Mouse (Mus musculus): ENCODE results near the gene Stra6. TPM values are rescaled to one million over a fixed set of nuclear protein-coding genes. Genes with fewer than 3 reads are reported as not detected.

Gene Stra6
- total and polyA plus RNA-seq, 2 experiments from 2014 or later = 8.8 to 20.8 TPM

GRCm38 (mm10) chr9:58036961-58037360 is 26.6 kb upstream of the Stra6 start:
- Histone ChIP-seq H3K36me3 (ENCODE audit: insufficient read depth, low read length) (no peaks in the 10 kb centered on the region), H3K4me1 (ENCODE audit: insufficient read depth, low read length) (peaks cover 11% of the 10 kb centered on the region), H3K4me2 (ENCODE audit: low read depth, low read length, poor library complexity, severe bottlenecking) (no peak overlapping the region), H3K4me3 (ENCODE audit: low read depth, low read length) (no peak overlapping the region), H3K27me3 (ENCODE audit: insufficient read depth, low read length) (no peaks in the 10 kb centered on the region), H3K9ac (replicated peaks; ENCODE audit: low read length, poor library complexity, severe bottlenecking) (no peak overlapping the region), H3K27ac (ENCODE audit: low read depth, low read length) (no peak overlapping the region), H3K9me3 (ENCODE audit: low read length) (no peaks in the 10 kb centered on the region)
- DNase-seq (ENCODE audit: low spot score) (no peak), ATAC-seq (ENCODE audit: low FRiP score) (no peak)
- TF ChIP-seq CTCF (IDR thresholded peaks at IDR 0.05) = no peak
- 71% methylated on average over 4 of the region's 4 CpGs for WGBS

GRCm38 (mm10) chr9:58038500-58039168 is 25.0 kb upstream of the Stra6 start:
- no peak overlapping the region for H3K27ac ChIP-seq (ENCODE audit: low read depth, low read length)
- DNase-seq (ENCODE audit: low spot score) = peak; percentile 91
- 18% methylated on average over 19 of the region's 19 CpGs for WGBS
- H3K9ac ChIP-seq (replicated peaks; ENCODE audit: low read length, poor library complexity, severe bottlenecking) = no peak overlapping the region
- no peak overlapping the region for H3K4me2 ChIP-seq (ENCODE audit: low read depth, low read length, poor library complexity, severe bottlenecking)
- H3K4me3 ChIP-seq (ENCODE audit: low read depth, low read length) = no peak overlapping the region
- peak; percentile 80; the same call in 1 of the 2 replicates for ATAC-seq (ENCODE audit: low FRiP score)
- H3K27me3 ChIP-seq (ENCODE audit: insufficient read depth, low read length) = no peaks in the 10 kb centered on the region
- H3K4me1 ChIP-seq (ENCODE audit: insufficient read depth, low read length) = peaks cover 11% of the 10 kb centered on the region
- no peaks in the 10 kb centered on the region for H3K36me3 ChIP-seq (ENCODE audit: insufficient read depth, low read length)
- peak; percentile 97 for TF ChIP-seq CTCF (IDR thresholded peaks at IDR 0.05)
- H3K9me3 ChIP-seq (ENCODE audit: low read length) = no peaks in the 10 kb centered on the region

- peaks cover 21% of the 10 kb centered on the region for H3K4me1 ChIP-seq (ENCODE audit: insufficient read depth, low read length)
- no peak for DNase-seq (ENCODE audit: low spot score)
- H3K9me3 ChIP-seq (ENCODE audit: low read length) = no peaks in the 10 kb centered on the region
- no peak overlapping the region for H3K27ac ChIP-seq (ENCODE audit: low read depth, low read length)
- no peak overlapping the region for H3K4me3 ChIP-seq (ENCODE audit: low read depth, low read length)
- no peak overlapping the region for H3K4me2 ChIP-seq (ENCODE audit: low read depth, low read length, poor library complexity, severe bottlenecking)
- H3K9ac ChIP-seq (replicated peaks; ENCODE audit: low read length, poor library complexity, severe bottlenecking) = 0 out of 2 replicates have a peak overlapping the region, but pooled peaks have one; percentile 29
- H3K27me3 ChIP-seq (ENCODE audit: insufficient read depth, low read length) = no peaks in the 10 kb centered on the region
- no peak for TF ChIP-seq CTCF (IDR thresholded peaks at IDR 0.05)
- H3K36me3 ChIP-seq (ENCODE audit: insufficient read depth, low read length) = no peaks in the 10 kb centered on the region
- 32% methylated on average over 4 of the region's 4 CpGs for WGBS
- no peak for ATAC-seq (ENCODE audit: low FRiP score)
These were observed 22.6 kb upstream of the Stra6 start for GRCm38 (mm10) chr9:58040977-58041376.

GRCm38 (mm10) chr9:58042391-58042790 is 21.2 kb upstream of the Stra6 start:
- H3K4me2 ChIP-seq (ENCODE audit: low read depth, low read length, poor library complexity, severe bottlenecking) = no peak overlapping the region
- no peaks in the 10 kb centered on the region for H3K36me3 ChIP-seq (ENCODE audit: insufficient read depth, low read length)
- H3K4me3 ChIP-seq (ENCODE audit: low read depth, low read length) = no peak overlapping the region
- H3K9me3 ChIP-seq (ENCODE audit: low read length) = no peaks in the 10 kb centered on the region
- WGBS = 24% methylated on average over 10 of the region's 10 CpGs
- no peak for ATAC-seq (ENCODE audit: low FRiP score)
- H3K27ac ChIP-seq (ENCODE audit: low read depth, low read length) = no peak overlapping the region
- DNase-seq (ENCODE audit: low spot score) = no peak
- no peak for TF ChIP-seq CTCF (IDR thresholded peaks at IDR 0.05)
- H3K27me3 ChIP-seq (ENCODE audit: insufficient read depth, low read length) = no peaks in the 10 kb centered on the region
- H3K9ac ChIP-seq (replicated peaks; ENCODE audit: low read length, poor library complexity, severe bottlenecking) = no peak overlapping the region
- H3K4me1 ChIP-seq (ENCODE audit: insufficient read depth, low read length) = peaks cover 21% of the 10 kb centered on the region

- Histone ChIP-seq H3K9me3 (ENCODE audit: low read length) (no peaks in the 10 kb centered on the region), H3K9ac (replicated peaks; ENCODE audit: low read length, poor library complexity, severe bottlenecking) (no peak overlapping the region), H3K4me2 (ENCODE audit: low read depth, low read length, poor library complexity, severe bottlenecking) (no peak overlapping the region), H3K27me3 (ENCODE audit: insufficient read depth, low read length) (no peaks in the 10 kb centered on the region), H3K4me1 (ENCODE audit: insufficient read depth, low read length) (peaks cover 22% of the 10 kb centered on the region), H3K27ac (ENCODE audit: low read depth, low read length) (no peak overlapping the region), H3K4me3 (ENCODE audit: low read depth, low read length) (no peak overlapping the region), H3K36me3 (ENCODE audit: insufficient read depth, low read length) (no peaks in the 10 kb centered on the region)
- DNase-seq (ENCODE audit: low spot score) = peak; percentile 32
- 58% methylated on average over 10 of the region's 10 CpGs for WGBS
- no peak for TF ChIP-seq CTCF (IDR thresholded peaks at IDR 0.05)
- no peak for ATAC-seq (ENCODE audit: low FRiP score)
These were observed 20.0 kb upstream of the Stra6 start for GRCm38 (mm10) chr9:58043496-58044017.

- H3K4me3 ChIP-seq (ENCODE audit: low read depth, low read length) = no peak overlapping the region
- no peaks in the 10 kb centered on the region for H3K36me3 ChIP-seq (ENCODE audit: insufficient read depth, low read length)
- H3K4me2 ChIP-seq (ENCODE audit: low read depth, low read length, poor library complexity, severe bottlenecking) = no peak overlapping the region
- no peak overlapping the region for H3K27ac ChIP-seq (ENCODE audit: low read depth, low read length)
- ATAC-seq (ENCODE audit: low FRiP score) (no peak), DNase-seq (ENCODE audit: low spot score) (peak; percentile 60)
- peak overlapping the region; percentile 33; the same call in 1 of the 2 replicates for H3K9ac ChIP-seq (replicated peaks; ENCODE audit: low read length, poor library complexity, severe bottlenecking)
- no peaks in the 10 kb centered on the region for H3K27me3 ChIP-seq (ENCODE audit: insufficient read depth, low read length)
- H3K4me1 ChIP-seq (ENCODE audit: insufficient read depth, low read length) = peaks cover 25% of the 10 kb centered on the region
- no peak for TF ChIP-seq CTCF (IDR thresholded peaks at IDR 0.05)
- WGBS = 28% methylated on average over 10 of the region's 10 CpGs
- H3K9me3 ChIP-seq (ENCODE audit: low read length) = no peaks in the 10 kb centered on the region
These were observed 18.8 kb upstream of the Stra6 start for GRCm38 (mm10) chr9:58044828-58045227.

Data from midbrain, postnatal 0 days (tissue).